Mouse (Mus musculus): Measurements from ENCODE around the gene Piezo1.

DNA sequence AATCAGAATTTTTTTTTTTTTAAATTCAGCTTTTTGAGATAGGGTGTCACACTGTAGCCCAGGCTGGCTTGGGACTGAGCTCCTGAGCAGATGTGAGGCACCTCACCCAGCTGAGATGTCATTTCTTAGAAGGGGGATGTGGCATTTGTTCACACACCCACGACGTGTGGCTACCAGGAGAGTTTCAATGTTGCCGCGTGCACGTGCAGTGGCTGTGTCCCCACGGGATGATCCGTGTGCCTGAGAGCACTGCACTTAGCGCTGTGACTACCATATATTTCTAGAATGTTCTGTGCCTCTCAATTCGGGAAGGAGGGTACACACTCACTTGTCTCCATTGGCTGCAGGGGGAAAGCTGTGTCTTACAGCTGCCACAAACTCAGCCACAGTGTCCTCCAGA is 115.0 kb downstream of the Piezo1 start:
- TF ChIP-seq CTCF (IDR thresholded peaks at IDR 0.05; ENCODE audit: low read depth, low read length) = no peak
- TF ChIP-seq POLR2A (IDR thresholded peaks at IDR 0.05; ENCODE audit: borderline replicate concordance, low read depth, low read length) = no peak

All from bone marrow macrophage, adult 2 months (primary cell).